Mouse (Mus musculus): ENCODE results near the gene Ccdc24.

- TF ChIP-seq CTCF (IDR thresholded peaks at IDR 0.05; ENCODE audit: control insufficient read depth, insufficient read depth, insufficient replicate concordance, low read depth, low read length) (no peak; the same call in 1 of the 2 replicates), POLR2A (IDR thresholded peaks at IDR 0.05; ENCODE audit: control insufficient read depth, low read depth, low read length) (0 out of 2 replicates have a peak, but pooled peaks have one; percentile 28)
Measured at GRCm38 (mm10) chr4:117885093-117885492, 12.7 kb upstream of the Ccdc24 start.
